Mouse (Mus musculus) layer of hippocampus, postnatal 10 days (tissue): ENCODE measurements at regions not wholly inside any gene's neighbourhood (a gene's known extent, or its start where the extent isn't known, plus 50 kb on each side); places are given as distances from the start of the nearest gene placed in this dataset.

ENCODE experiments used
- DNase-seq, 2 experiments: peaks; one replicate each; pipeline ENCODE4 v3.0.0; 2021; ENCODE audit warnings: low spot score in 2 of 2

- DNase-seq: peak; percentile 60 to 71
Observed at GRCm38 (mm10) chr1:60823006-60823665, 63.7 kb upstream of the Ctla4 start.

DNA sequence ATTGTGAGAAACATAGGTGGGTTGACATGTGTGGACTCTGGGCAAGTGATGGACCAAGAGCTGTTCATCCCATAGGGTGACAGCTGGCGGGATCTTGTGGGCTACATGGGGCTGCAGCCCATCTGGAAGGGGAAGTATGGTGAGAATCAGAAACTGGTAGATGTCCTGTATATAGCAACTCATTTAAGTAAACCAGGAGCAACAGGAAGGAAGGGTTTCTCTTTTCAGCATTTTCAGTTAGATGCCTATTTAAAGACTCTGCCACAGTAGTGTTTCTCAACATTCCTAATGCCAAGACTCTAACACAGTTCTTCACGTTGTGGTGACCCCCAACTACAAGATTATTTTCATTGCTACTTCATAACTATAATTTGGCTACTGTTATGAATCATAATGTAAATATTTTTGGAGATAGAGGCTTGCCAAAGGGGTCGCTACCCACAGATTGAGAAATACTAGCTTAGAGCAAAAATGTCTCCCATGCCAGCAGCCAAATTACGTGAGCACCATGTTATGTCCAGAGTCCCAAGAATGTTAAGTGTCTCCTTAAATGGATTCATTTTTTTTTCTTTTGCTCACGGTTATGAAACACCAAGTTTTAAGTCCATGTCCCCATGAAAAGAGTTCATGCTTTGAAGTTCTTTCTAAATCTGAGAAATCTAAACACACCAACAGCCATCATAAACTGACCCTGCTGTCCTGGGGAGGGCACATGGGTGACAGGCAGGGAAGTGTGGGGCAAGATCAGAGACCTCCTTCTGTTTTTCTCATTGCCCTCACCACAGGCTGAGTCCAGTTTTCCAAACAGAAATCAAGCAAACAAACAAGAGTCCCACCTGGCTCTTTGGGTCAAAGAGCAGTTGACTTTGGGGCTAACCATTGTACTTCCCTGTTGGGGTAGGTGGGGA, 62.3 kb upstream of the Ctla4 start:
- DNase-seq: no peak

DNA sequence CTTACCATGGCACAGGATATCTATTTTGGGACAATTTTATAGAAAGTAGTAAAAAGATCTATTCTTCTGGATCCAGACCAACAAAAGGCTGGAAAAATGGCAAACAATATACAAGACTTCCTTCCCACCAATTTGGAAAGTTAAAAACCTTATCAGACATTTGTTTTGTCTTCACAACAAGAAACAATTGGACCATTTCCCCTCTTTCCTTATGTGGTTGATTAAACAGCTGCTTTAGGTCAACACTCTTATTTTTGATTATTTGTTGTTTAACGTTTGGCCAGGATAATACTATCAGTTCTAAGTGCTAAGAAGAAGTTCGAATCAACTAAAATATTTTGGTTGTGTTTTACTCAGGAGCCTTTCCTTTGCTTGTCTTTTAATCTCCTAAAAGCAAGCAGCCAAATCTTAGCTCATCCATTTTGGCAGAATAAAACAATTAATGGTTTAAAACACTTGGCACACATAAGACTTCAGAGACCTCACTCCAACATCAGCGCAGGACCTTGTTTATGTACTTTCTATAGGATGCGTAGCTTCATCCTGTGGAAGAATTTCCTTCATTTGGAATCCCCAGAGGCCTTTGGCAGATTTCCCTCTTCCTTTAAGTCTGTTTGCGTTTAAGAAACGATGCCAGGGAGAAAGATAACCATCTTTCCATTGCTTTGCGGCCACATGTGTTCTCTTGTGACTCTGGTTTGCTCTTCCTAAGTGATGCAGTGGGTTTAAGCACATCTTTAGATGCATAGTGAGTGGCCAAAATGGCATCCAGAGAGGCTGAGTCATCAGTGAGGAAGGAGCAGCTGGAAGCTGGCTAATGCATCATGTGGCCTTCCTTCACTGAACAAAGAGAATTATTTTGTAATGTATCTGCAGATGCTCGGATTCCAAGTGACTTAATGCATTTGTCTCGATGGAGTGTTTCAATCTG, 61.3 kb upstream of the Ctla4 start:
- no peak for DNase-seq

- no peak for DNase-seq
Observed at GRCm38 (mm10) chr1:60826981-60827380, 59.8 kb upstream of the Ctla4 start.

GRCm38 (mm10) chr1:60828152-60828551, 58.6 kb upstream of the Ctla4 start:
- DNase-seq: no peak

DNA sequence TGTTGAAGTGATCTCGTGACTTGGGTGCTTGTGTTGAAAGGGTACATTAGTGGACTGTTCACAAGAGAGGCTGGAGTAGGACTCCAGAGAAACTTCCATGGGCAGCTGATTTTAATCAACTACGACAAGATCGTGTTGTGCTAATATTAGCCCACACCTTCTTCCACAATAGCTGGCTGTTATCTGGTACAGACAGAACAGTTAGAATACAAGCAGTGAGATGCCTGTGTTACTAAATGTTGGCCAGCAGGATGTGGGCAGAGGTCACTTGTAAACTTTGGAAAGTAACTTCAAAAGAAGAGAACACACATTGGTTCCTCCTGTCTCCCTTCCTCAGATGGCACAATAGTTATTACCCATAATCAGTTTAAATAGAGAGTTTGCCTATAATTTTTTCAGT, 57.0 kb upstream of the Ctla4 start:
- no peak for DNase-seq

- DNase-seq: no peak
Observed at GRCm38 (mm10) chr1:60833668-60834067, 53.1 kb upstream of the Ctla4 start.
